Mouse (Mus musculus): ENCODE measurements around the gene Hps6.

Gene Hps6

DNA sequence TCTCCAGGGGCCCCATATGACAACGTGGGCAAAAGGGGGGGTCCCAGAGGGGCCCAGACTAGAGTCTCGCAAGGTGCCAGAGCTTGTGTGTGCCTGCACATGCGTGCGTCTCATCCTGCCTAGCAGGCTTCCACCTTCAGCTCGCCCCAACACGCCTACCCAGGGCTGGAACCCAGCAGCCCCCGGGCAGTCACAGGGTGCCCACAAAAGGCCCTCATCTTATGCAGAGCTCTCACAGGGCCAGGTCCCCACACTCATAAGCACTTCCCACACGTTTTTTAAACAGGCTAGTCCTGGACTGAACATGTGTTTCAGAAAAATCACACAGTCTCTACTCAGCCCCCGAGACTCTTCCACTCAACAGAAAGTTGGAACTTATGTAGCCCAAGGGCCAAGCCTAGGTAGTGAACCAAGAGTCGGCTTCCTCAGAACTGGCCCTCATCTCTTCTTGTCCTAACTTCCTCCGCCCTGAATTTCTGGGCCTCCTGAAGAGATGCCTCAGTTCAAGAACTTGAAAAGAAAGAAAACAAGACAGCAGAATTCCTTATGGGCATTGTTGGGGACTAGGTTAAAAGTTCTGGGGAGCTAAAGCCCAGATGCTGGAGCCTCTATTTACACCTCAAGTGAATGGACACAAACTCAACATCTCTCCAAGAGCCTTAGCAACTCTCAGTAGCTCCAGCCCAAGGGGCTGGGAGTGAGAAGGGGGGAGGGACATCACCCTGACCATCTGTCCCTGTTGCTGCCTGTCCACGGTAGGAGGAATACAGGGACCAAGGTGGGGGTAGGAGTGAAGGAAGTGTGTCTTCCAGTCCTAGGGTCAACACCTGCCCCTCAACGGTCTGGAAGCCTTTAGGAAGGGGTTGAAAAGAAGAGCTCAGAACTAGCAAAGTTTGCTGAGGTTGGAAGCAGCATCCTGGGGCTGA lies 34.9 kb downstream of the Hps6 start:
- no peak for TF ChIP-seq GATA4 (IDR thresholded peaks at IDR 0.05; ENCODE audit: insufficient replicate concordance, low read length)

DNA sequence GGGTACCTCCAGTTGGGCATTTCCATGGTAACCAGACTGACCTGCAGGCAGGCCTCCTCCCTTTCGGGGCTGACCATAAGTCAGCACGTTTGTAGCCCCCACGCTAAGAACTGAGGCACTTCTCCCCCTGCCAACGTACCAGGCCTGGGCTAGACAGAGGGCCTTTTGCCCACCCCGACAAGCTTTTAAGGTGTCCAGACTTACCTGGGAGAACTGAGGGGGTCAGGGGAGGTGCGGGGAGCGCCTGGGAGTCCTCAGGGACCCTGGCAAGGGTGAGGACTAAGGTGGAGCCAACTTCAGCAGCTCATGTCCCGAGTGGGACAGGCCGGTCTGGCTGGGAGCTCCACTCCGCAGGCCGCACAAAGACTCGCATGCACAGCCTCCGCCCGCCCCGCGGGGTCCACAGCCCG lies 35.5 kb downstream of the Hps6 start:
- TF ChIP-seq GATA4 (IDR thresholded peaks at IDR 0.05; ENCODE audit: insufficient replicate concordance, low read length): no peak

DNA sequence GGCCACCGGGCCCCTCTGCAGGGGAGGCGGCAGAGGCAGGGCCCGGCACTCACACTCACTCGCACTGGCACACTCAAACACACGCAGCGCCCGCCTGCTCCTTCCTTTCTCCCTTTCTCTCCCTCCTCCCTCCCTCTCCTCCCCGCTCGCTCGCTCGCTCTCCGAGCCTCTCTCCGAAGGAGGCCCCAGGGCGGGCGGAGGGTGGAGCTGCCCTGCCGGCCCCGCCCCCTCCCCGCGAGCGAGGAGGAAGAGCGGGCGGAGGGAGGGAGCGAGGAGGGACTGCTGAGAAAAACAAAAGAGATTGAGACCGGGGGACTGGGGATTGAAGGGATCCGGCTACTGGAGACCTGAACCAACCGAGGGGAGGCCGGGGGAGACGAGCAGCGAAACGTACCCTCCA lies 36.2 kb downstream of the Hps6 start:
- no peak for TF ChIP-seq GATA4 (IDR thresholded peaks at IDR 0.05; ENCODE audit: insufficient replicate concordance, low read length)

DNA sequence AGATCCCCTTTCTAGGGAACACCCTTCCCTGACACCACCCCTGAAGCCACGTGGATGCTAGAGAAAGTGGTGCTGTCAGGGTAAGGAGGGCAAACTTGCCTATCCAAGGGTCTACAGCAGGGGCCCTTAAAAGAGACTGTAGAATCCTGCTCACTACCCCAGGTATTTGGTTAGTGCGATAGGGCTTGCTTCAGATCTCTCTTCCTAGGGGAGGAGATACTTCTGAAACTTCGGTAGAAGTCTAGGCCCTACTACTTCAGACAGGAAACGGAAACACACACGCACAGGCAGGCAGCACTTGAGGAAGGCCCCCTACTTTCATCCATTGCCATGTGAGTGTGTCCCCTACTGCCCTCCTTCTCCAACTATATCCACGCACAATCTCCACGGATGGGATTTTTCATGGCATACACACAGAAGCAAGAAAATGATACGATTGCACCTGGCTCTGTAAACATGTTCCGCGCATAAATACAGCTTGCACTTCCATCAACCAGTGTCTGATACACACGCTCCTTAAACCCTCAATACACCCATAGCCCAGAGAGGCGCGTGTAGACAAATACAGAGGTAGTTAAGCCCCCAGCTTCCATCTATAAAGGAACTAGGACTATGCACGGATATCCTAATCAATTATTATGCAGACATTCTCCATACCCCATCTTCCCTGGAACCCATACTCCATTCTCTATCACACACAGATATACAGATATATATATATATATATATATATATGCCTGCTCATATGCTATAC lies 37.0 kb downstream of the Hps6 start:
- no peak for TF ChIP-seq GATA4 (IDR thresholded peaks at IDR 0.05; ENCODE audit: insufficient replicate concordance, low read length)

DNA sequence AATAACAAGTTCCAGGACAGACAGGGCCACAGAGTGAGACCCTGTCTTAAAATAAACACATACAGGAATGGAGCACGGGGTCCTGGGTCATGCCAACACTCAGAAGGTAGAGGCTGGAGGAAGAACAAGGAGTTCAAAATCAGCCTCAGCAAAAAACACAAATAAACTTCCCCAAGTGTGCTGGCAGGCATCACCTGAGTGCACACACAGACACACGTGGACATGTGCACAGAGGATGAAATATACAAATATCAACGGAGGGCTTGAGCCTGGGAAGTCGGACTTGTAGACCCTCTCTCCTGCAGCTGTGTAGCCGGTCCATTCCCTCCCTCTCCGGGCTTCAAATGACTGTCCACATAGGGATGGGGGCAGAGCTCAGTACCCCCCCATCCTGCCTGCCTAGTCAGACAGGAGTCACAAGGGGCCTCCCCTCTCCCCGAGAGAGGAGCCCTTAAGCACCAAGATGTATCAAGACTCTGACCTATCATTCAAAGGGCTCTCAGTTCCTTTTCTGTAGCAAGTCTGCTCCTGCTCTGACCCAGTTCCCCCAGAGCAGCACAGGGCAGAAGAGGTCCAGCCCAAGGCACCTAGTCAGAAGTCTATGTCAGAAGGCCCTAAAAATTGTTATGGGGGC lies 38.1 kb downstream of the Hps6 start:
- TF ChIP-seq GATA4 (IDR thresholded peaks at IDR 0.05; ENCODE audit: insufficient replicate concordance, low read length): no peak

DNA sequence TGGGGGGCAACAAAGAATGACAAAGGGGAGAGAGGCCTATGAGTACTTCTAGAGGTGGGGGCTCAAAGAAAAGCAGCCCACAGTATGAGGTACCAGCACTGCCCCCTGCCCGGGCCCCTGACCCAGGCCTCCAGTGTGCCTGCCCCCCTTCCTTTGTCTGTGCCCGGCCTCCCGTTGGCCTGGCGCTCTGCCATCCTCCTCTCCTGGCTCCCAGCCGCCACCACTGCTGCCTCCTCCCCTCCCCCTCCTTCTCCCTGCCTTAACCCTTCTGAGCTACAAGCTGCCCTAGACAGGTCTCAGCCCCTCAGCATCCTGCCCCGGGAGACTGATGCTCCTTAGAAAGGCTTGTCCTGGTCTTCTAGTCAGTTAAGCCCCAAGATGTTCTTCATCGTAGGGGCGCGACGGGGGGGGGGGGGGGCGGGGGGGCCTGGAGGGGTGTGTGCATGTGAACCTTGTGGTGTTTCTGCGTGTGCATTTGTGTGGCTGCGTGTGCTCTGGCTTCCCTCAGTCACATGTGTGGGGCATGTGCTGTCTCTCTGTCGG lies 38.7 kb downstream of the Hps6 start:
- no peak for TF ChIP-seq GATA4 (IDR thresholded peaks at IDR 0.05; ENCODE audit: insufficient replicate concordance, low read length)

DNA sequence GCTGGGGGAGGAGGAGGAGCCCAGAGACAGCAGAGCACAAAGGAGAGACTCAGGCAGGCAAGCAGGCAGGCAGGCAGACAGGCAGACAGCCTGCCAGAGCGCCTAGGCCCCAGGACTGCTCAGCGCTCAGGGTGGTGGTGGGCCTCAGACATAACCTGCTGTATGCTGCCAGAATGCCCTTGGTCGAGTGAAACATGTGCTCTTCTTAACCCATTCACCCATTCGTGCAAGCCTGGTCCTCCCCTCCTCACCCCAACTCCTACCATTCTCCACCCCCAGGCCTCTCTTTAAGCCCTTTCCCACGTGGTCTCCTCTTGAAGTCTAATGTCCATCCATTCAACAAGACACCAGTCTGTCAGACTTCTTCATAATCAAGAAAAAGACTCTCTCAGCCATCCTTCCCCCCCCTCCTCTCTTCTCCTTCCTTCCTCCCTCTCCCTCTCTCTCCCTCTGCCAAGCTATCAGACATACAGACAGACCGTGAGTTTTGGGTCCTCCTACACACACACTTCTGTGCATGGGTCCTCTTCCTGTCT lies 39.2 kb downstream of the Hps6 start:
- no peak for TF ChIP-seq GATA4 (IDR thresholded peaks at IDR 0.05; ENCODE audit: insufficient replicate concordance, low read length)

DNA sequence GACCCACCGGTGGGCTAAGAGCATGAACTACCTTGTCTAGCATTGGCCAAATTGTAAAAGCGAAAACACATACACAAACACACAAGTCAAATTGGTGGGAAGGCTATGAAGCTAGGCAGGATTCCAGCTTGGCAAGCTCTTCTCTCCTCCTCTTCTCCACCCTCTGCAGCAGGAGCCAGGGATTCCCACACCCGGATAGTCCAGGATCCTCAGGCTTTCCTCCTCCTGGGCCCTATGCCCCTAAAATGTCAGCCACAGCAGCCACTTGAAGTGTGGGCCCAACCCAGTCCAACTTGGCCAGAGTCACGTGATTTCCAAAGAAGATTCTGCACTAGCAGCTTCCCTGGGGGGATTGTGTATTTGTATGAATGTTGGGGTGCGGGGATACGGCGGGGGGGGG lies 40.1 kb downstream of the Hps6 start:
- no peak for TF ChIP-seq GATA4 (IDR thresholded peaks at IDR 0.05; ENCODE audit: insufficient replicate concordance, low read length)

DNA sequence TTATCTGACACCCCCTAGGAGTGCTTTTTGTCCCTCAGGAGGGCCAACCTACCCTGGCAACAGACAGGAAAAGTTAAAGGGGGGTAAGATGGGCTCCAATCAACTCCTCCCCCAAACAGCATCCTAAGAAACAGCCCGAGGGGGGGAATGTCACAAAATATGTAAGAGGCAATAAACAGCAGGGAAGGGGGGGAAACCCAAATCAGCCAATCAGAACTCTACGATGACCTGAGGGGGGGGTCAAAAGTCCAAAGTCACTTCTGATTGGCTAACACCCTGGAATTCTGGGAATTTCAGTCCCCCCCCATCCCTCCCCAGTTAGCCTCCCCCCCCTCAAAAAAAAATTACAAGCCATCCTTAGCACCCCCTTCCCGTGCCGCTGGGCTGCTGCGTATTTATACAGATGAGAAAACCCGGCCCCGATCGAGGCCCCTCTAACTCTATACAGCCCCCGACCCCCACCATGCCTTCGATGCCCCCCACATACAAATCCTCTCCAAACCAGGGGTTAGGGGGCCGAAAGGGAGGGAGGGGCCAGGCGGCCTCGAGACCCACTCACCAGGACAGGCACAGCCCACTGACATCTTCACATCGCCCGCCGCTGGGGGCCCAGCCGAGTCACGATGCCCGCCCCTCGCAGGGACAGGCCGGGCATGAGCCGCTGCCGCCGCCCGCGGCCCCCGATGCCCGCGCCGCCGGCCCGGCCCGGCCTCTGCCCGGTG lies 41.1 kb downstream of the Hps6 start, which contains the start of gene Pprc1:
Pprc1 (plus strand) TSS at position 616 of the 722 bp plus-strand sequence.
- no peak for TF ChIP-seq GATA4 (IDR thresholded peaks at IDR 0.05; ENCODE audit: insufficient replicate concordance, low read length)

DNA sequence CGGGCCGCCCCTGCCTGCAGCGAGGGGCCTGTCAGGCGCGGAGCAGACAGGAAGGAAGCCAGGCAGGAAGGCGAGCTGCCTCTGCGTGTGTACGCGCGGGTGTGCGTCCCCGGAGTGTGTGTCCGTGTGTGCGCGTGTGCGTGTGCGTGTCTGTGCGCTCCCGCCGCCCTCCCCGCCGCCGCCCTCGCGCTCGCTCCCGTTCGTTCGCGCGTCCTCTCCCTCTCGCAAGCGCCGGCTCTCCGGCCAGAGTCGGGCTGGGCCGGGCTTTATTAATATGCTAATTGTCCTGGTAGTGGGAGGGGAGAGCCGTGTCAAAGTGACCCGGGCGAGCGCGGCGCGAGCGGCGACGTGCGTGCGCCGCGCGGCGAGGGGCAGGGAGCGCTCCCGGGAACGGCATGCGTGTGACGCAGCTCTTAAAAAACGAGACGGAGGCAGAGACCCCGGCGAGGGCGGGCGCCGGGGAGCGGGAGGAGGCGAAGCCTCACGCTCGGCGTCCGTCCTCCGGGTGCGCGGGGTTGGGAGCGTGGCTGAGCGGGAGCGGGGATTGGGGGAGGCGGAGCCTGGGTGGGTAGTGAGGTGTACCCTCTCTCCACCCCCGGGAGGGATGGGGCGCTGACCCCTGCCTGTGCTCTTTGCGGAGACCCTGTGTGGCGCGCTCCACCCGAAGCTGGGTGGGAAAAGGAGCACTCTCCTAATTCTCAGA lies 41.8 kb downstream of the Hps6 start, which contains the start of gene Ldb1:
Ldb1 (minus strand) TSS at position 222 of the 703 bp plus-strand sequence.
- TF ChIP-seq GATA4 (IDR thresholded peaks at IDR 0.05; ENCODE audit: insufficient replicate concordance, low read length): no peak

DNA sequence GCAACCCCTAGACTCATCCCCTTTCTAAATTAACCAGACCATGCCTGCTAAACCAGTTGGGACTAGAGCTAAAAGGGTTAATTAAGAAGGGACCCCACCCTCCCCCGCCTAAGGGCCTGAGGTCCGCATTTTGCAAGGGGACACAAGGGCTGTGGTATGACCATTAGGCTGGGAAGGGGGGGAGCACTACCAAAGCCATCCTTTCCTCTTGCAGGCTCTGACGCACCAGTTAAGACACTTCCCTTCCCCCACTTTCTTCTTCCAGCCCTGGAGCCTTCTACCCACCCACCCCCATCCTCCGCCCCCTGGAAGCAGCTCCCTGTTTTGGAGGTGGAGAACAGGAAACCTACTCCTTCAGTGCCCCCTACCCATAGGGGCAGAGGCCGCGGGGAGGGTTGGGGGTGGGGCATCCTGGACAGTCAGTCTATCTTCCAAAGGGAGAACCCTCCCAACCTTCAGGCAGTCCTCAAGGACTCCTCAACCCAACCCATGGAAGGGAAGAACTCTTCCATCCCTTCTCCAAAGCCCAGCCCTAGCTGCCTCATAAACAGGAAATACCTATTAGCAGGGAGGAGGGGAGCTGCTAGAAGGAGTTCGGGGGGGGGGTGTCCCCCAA lies 42.5 kb downstream of the Hps6 start:
- TF ChIP-seq GATA4 (IDR thresholded peaks at IDR 0.05; ENCODE audit: insufficient replicate concordance, low read length): no peak

DNA sequence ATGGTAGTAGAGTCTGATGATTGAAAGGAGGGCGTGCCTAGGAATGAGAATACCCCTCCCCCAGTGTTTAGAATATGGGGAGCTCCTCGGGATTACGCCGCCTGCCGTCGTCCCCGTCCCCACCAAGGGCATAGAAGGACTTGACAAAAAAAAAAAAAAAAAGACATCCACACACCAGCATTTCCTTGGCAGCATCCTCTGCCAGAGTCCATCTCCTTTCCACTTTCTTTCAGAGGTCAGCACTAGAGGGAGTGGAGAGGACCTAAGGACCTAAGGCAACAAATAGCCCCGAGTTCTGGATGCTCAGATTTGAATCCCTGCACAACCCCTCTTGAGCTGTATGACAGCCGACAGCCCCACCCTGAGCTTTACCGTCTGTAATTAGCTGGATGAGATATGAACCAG lies 43.3 kb downstream of the Hps6 start:
- TF ChIP-seq GATA4 (IDR thresholded peaks at IDR 0.05; ENCODE audit: insufficient replicate concordance, low read length): no peak

DNA sequence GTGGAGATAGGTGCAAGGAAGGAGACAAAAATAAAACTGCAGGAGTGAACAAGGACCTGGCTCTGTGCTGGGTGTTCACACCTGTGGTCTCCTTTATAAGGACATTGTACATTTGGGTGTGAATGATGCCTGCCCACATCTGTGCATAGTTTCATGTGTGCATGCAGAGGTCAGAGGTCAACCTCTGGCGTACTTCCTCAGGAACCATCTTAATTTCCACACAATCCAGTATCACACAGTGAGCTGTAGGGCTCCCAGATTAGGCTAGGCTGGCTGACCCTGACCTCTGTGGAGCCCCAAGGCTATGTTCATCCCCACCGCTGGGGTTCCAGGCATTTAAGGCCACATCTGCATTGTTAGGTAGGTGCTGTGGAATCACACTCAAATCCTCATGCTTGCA lies 44.1 kb downstream of the Hps6 start:
- no peak for TF ChIP-seq GATA4 (IDR thresholded peaks at IDR 0.05; ENCODE audit: insufficient replicate concordance, low read length)
